Mouse (Mus musculus): ENCODE data around the gene Klhl5.

Klhl5 gene

DNA sequence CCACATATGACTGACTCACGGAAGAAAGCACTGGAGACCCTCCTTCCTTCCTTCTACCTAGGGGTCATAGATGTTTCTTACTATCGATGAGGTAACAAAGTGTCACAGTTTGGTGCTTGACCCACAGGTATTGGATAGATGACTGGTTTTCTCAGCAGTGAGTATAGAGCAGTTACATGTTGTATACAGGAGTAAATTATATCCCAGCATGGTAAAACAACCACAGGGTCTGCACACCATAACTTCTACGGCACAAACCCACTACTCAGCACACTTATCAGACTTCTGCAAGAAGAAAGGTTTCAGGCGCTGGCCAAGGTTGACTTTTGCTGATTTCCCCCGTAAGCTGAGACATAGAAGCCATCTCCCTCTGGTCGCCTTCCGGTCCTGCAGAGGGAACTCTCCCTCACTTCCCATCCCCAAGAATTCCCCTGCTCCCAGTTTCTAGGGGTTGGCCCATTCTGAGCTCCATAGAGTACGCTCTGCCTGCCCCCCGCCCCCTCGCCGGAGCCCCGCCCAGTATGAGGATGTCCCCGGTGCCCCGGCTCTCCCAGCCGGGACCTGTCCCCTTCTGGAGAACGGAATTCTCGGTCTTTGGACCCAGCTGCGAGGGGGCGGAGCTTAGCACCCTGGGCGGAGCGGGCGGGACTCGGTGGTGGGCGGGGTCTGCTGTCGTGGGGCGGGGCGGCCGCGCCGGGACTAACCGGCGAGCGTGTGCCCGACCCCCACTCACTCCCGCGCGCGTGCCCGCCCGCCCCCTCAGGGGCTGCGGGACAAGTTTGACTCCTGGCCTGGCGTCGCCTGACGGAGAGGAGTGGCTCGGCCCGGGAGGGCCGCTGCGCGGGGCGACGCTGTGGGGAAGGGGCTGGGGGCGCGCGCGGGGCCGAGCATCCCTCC is at the start of gene Klhl5:
Klhl5 (plus strand) TSS at position 664 of the 897 bp plus-strand sequence.
- peak; percentile 70 for DNase-seq

DNA sequence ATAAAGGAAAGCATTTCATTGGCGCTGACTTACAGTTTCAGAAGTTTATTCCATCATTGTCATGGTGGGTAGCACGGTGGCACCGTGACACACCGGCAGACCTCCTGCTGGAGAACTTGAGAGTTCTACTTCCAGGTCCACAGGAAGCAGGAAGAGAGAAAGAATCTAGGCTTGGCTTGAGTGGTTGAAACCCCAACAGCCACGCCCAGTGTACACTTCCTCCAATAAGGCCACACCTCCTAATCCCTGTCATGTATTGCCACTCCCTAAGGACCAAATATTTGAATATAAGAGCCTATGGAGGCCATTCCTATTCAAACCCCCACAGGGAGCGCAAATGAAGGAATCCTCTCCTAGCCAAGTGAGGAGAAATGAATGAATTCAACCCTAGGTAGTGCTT is 49.7 kb upstream of the Klhl5 start:
- DNase-seq = no peak

DNA sequence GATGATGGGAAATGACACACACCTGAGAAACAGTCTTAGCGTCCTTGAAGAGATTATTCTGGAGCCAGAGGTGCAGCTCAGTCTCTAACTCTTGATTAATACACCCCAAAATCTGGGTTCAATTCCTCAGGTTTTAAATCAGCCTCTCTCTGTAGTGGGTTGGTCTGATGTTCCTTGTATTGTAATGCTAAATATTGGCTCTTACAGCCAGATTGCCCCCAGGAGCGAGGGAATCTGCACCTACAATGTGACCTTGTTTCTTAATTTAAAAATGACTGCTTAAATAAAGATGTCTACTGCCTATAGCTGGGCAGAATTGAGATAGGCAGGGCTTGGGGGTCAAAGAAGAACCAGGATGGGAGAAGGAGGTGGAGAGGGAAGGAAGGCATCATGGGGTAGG is 47.5 kb upstream of the Klhl5 start:
- DNase-seq = no peak

DNA sequence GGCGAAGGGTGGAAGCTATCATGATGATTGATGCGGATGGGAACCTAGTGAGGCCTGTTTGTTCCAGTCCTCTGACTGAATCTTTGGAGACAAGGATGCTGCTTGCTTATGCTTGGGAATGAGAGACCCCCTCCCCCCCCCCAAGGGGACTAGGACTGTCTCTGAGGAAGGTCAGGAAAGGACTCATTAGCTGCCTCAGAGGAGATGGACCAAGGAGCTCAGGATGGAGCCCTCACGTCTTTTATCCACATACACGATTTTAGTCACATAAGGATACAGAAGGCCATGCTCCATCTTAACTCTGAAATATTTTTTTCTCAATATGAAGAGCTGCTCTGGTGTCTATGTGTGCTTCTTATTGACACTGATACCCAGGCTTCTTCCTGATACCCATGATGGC is 45.1 kb upstream of the Klhl5 start:
- DNase-seq = no peak

DNA sequence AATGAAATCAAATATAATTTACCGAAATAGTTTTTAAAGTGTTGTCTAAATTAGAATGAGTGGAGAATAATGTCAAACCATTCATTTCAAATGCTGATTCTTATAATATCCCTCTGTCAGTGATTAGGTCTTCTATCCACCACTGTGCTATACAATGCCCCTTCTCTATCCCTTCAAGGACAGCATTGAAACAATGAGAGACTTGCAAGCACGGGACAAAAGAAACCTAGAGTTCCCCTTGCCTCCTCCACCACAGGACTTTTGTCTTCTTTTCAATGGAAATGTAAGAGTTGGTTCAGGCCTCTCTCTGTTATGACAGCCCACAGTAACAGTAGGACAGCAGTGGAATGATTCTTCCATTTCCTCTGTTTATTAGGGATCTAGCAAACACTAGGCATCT is 44.1 kb upstream of the Klhl5 start:
- DNase-seq = no peak

DNA sequence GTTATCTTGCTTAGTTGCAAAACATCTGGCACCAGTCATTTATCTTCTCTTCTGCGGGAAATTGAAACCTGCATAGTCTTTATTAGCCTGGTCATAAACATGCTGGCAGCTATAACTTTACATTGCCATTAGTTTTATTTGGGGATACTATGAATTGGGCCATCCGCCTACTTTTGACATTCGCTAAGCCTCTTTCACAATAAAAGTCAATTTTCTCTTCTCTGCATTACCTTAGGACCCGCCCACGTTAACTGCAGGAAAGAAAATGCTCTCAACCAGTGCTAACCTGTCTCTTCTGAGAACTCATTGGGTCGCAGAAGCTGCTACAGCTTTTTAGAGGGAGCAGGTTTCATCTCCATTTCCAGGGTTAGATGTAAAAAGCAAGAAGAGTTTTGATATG is 39.2 kb upstream of the Klhl5 start:
- no peak for DNase-seq

DNA sequence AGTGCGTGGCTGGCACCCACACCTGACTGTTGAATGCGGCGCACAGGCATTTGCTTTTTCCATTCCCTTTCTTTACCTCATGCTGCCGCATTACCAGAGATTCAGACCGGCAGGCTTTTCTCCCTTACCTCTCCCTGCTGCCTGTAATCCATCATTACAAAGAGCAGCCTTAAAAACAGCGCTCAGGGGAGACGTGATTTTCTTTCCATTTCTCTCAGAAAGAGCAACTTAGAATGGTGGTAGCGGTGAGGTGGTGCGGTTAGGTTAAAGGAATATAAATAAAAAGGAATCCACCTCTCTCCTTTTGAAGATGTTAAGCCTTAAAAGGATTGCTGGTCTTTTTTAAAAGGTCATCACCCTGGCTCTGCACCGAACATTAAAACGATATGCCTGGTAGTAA is 37.5 kb upstream of the Klhl5 start:
- no peak for DNase-seq

DNA sequence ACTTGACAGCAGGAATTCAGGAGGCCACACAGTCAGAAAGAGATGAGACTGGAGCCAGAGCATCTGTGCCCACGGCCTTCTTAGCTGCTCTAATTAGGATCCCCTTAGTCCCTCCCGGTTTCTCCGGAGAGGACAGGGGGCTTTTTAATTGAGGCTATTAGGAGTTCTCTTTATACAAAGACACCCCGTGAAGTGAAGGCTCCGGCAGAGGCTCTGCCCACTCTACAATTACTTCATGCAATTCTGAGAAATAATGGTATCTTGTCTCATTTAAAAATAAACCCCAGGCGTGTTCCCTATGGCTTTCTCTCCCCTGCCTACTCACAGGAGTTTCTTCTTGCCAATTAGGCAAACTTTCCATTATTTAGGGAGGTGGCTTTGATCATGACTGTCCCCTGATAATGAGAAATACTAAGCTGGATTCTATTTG is 35.6 kb upstream of the Klhl5 start:
- no peak for DNase-seq

DNA sequence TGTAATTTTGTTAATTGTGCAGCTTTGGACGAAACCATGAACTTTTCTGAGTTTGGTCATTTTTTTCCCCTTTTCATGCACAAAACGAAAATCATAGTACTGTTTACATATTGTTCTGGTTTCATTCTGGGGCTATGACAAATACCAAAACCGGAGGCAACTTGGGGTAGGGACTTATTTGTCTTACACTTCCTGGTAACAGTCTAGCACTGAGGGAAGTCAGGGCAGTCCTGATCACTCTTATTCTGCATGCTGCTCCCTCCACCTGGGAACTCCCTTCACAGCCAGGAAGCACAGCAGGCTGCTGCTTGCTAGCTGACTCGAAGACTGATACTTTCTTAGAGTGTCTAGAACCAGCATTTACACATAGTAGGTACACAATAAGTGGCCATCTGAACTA is 34.1 kb upstream of the Klhl5 start:
- no peak for DNase-seq

DNA sequence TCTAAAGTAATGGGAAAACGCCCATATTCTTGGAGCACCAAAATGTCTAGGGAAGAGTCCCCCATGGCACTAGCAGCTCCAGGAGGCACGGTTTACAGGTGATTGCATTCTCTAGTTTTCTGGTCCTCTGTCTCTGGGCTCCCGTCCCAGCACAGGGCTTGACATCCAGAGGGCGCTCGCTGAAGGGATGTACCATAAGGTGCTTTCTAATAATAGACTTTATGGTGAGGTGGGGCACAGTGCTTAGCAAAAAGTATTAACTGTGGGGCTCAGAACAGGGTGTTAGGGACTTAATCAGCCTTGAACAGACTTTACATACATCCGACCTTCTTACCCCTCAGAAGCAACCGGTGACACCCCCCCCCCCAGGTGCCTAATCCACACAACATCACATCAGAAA is 32.6 kb upstream of the Klhl5 start:
- peak; percentile 44 for DNase-seq

DNA sequence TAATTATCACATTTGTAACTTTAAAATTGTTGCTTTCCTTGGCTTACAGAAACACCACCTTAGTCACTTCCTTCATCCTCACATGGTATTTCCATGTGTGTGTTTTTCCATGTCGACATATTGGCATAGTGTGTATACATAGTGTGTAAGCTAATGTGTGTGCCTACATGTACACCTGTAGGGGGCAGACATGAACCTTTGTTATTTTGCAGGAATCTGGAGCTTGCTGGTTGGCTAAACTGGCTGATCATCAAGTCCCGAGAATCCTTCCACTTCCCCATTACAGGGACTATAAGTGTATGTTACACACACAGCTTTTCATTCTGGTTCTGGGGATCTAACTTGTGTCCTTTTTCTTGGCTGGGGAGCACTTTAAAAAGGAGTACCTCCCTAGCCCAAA is 31.3 kb upstream of the Klhl5 start:
- DNase-seq = no peak

DNA sequence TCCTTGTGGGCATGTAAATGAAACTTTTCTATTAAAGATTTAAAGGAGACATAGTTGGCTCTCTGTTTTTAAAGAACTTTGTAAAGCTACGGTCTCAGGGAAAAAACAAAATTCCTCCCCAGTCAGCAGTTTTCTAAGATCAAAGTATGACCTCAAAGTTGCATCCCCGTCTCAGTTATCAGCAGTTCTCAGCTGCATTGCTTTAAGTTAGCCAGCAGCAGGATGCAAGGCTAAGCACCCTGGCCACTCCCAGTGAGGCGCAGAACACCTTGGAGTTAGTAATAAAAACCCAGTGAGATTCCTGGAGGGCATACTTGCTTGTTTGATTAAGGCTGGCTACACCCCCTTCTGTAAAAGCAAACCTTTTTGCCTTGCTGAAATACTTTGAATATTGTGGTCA is 30.6 kb upstream of the Klhl5 start:
- DNase-seq = no peak

DNA sequence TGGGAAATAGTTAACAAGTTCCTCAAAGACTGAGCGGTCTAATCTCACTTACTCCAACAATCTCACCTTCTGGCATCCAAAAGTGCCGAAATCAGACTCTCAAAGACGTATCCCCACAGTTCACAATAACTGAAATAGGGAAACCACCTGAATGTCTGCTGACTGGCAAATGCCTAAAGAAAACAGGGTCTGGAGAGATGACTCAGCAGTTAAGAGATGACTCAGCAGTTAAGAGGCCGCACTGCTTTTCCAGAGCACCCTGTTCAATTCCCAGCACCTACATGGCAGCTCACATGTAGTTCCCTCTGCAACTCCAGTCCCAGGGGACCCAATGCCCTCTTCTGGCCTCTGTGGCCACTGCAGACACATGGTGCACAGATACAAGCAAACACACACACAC is 29.3 kb upstream of the Klhl5 start:
- DNase-seq = no peak

DNA sequence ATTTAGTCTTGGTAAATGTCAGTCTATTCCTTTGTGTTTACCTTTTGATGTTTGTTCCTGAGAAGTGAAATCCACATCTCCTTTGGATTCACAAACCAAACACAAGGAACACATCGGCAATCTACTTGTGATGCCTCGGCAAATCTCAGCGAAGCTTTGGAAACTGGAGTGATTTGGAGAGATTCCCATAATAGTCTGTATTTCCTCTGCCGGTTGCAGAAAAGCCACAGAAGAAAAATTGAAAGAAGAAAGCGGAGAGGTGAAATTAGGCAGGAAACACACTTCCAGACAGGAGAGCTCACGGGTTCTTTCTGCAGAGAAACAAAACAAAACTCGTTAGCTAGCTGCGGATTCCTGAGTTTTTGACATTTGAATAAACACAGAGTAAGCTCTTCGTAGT is 27.5 kb upstream of the Klhl5 start:
- no peak for DNase-seq

DNA sequence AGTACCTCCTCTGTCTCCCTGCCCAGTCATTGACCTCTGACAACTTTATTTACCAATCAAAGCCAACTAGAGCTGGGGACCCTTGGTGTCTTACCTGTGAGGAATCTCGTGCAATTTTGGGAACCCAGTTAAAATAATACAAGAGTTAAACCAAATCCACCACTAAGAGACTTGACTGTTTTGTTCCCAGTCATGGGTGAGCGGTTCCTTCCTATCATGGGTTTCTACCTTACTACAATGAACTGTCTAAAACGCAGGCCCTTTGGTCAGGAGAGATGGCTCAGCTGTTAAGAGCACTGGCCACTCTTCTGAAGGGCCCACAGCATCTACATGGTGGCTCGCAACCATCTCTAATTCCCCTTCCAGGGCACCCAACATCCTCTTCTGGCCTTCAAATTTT is 25.5 kb upstream of the Klhl5 start:
- no peak for DNase-seq

DNA sequence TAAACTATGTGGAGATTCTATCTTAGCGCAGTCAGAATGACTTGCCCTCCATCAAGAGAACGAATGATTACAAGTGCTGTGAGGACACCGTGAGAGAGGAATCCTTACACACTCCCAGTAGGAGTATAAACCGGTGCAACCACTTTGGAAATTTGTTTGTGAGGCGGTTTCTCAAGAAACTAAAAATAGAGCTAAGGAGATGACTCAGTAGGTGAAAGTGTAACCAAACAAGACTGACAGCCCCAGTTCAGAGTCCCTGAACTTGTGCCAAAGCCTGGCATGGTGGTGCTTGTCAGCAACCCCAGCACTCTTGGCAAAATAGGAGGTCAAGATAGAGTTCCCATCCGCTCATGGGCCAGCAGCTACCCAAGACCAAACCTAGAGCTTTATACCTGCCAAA is 20.8 kb upstream of the Klhl5 start:
- no peak for DNase-seq

DNA sequence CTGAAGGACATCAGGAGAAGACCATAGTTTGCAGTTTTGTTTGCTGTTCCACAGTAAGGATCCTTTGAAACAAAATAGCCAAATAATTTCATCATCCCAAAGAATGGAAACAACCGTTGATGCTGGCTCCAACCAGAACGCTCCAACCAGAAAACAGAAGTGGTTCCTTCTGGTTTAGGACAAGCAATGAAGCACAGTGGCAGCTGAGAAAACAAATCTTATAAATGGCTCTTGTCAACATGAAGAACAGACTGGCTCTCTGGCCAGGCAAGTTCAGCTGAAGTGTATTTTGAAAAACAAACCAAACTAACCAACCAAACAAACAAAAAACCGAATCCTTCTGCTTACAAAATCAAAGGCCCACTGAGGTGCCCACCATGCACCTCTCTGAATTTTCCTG is 17.6 kb upstream of the Klhl5 start:
- no peak for DNase-seq

DNA sequence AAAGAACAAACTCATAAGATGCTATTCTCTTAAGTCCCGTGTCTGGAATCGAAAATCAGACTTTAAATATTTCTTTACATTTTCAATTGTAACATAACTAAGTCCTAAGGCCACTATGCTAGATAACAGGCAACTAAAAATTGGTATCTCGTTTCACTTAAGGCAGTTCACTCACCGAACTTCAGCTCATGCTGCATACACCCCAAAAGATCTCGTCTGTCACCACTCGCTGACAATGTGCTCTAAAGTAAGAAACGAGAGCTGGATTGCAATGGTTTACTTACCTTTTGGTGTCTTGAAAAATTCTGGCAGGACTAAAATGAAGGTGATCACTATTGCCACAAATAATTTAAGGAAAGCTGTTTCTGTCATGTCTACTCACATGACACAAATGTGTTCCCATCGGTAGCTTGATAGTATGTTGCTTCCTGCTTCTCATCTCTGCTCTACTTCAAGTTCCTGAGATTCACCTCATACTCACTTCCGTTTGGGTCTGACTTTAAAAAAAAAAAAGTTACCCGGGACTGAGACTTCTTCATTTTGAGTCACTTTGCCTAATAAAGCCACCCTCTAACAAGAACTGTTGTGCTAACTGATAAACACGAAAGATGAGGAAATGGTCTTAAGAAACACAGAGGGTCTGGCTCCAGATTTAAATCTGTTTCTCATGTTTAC is 16.0 kb upstream of the Klhl5 start:
- DNase-seq = no peak

DNA sequence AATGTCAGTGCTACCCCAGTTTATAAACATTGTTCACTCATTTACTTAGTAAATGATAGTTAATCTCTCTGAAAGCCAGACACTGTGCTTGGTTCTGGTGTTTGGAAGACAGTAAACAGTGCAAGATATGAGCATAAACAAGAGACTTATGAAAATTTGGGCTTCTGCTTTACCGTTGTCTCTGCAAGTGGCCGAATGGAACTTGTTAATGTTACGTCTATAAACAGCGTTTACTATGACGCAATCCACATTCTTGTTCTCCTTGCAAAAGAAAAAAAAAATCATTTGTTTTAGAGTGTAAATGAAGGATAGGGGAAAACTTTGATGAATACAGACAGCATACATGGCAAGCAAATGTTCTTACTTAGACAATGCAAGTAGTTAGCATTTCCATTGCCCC is 15.4 kb upstream of the Klhl5 start, which contains the start of gene Tmem156:
Tmem156 (minus strand) TSS at position 212 of the 400 bp plus-strand sequence.
- no peak for DNase-seq

DNA sequence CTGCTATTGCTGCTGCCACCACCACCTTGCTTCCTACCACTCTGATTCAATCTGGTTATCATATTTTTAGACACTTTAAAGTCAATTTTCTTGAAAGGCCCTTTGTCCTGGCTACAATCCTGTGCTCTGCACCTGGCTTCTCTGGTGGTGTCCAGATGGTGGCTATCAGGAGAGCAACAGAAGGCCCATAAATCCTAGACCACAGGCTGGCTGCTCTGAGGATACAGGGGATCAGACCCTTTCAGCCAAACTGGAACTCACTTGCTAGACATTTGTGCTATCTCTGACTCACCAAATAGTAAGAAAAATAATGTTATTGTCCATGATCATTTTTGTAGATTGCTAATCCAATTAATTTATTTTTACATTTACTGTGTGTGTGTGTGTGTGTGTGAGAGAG is 13.6 kb upstream of the Klhl5 start:
- peak; percentile 89 for DNase-seq

DNA sequence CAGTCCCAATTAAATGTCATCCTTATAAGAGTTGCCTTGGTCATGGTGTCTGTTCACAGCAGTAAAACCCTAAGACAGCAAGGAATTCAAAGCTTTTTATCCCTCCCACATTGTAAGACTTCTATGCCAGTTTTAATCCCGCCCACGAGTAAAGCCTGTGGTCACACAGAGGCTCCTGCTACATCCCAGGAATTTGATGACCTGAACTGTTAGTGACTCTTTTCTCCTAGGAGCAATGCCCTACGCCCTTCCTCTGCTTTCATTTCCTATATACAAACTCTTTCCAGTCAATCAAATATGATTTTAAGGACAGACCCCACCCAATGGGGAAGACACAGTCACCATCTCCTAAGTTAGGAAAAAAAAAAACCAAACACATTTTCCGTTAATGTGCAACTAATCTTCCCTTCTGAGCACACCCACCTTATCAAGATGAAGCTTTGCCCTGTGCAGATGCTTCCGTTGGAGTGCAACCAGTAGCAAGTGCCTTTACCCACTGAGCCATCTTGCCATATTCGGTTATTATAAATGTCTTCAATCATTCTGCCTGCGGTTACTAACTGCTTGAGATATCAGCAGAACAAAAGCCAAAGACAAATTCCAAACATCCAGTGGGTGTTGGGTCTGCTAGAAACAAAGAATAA is 12.3 kb upstream of the Klhl5 start:
- DNase-seq = no peak

DNA sequence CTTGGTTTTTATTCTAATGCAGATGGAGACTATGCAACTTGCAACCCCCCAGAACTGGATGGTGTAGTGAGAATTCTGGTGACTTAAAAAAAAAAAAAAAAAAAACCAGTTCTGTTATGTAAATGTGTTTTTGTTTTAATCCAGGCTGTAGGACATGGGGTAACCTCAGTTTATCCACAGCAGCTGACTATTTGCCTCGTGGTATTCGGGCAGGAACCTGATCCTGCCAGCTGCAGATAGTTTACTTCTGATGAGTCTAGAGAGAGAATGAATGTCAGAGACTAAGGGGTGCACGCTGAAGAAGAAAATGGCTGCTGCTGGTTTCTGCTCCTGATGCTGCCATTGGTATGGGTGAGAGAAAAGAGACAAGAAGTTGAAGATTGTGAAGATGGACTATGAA is 11.3 kb upstream of the Klhl5 start:
- no peak for DNase-seq

DNA sequence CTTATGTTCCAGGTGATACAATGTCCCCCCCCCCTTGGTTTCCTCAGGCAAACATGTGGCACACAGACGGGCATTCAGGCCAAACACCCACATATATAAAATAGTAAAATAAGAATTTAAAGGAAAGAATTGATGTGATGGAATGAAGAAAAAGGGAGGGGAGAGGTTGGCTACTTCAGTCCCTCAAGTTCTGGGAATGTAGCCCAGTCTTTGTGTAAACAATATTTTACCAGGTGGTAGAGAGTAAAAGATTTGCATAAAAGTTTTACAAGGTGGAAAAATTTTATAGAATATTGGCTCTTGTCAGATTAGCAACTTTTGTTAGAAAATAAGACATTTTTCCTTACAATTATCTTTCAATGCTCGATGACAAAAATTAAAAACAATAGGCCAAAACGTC is 10.5 kb upstream of the Klhl5 start:
- DNase-seq = no peak

DNA sequence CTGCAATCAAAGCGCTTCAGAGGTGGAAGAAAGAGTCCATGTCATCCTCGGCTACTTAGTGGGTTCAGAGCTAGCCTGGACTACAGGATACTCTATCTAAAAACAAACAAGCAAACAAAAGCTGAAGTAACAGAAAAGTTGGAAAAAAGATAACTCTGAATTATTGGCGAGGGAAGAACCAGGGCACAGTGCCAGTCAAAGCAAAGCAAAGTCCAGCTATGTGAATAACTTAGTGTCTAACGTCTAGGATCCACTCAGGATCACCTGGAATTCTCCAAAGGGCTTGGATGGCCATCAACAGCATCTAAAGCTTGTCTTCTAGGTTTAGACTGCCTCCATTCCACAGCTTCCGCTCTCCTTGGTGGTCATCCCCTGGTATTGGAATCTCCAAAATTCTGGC is 9.9 kb upstream of the Klhl5 start:
- no peak for DNase-seq

Data from cerebellum, adult 9-11 months (tissue).